ENCODE assay signal across 8 mouse cellular contexts in genomic region chr2:30363773-30364650, GRCm38 (mm10). TPM values are rescaled to one million over a fixed set of nuclear protein-coding genes. Genes with fewer than 3 reads are reported as not detected.
A peak's percentile ranks its signal among the peaks of the same experiment; 100 is the strongest.
DNase-seq lines count a peak whose midpoint lies in the region; ATAC-seq and TF ChIP-seq lines count a peak whose summit lies in the region.

Gene Miga2 (plus strand): TSS chr2:30364233.

- H3K27me3 ChIP-seq in C2C12 (ENCODE audit: control insufficient read depth, insufficient read depth, insufficient read length) = no peaks in the 10 kb centered on the region
- H3K27me3 ChIP-seq in erythroblast, embryonic 14.5 days (ENCODE audit: control insufficient read depth) = no peaks in the 10 kb centered on the region
- no peaks in the 10 kb centered on the region for H3K27me3 ChIP-seq in heart, embryonic 11.5 days (ENCODE audit: control insufficient read depth, insufficient read depth, low read length)
- no peaks in the 10 kb centered on the region for H3K27me3 ChIP-seq in kidney, embryonic 16.5 days (ENCODE audit: insufficient read depth, low read length)
- H3K27me3 ChIP-seq in liver, adult 2 months (ENCODE audit: control insufficient read depth, insufficient read depth, low read length) = no peaks in the 10 kb centered on the region
- H3K27me3 ChIP-seq in myocyte (ENCODE audit: control insufficient read depth, insufficient read depth, insufficient read length) = no peaks in the 10 kb centered on the region
- no peaks in the 10 kb centered on the region for H3K27me3 ChIP-seq in splenic B cell, adult 2 months (ENCODE audit: control insufficient read depth, insufficient read depth, low read length, poor library complexity, severe bottlenecking)

- H3K9ac ChIP-seq in heart, embryonic 11.5 days (ENCODE audit: low read depth, low read length) = peak within 1 kb of the TSS; percentile 90
- H3K9ac ChIP-seq in kidney, embryonic 16.5 days (replicated peaks; ENCODE audit: low read length) = peak within 1 kb of the TSS; percentile 76
- H3K9ac ChIP-seq in liver, adult 2 months (ENCODE audit: low read depth, low read length) = peak within 1 kb of the TSS; percentile 77

- H3K79me2 ChIP-seq in C2C12 (ENCODE audit: control insufficient read depth, insufficient read depth) (peaks cover 36% of the 10 kb centered on the region), myocyte (ENCODE audit: control insufficient read depth, insufficient read depth) (peaks cover 15% of the 10 kb centered on the region)
- peaks cover 14% of the 10 kb centered on the region; the same call in 1 of the 2 replicates for H3K79me2 ChIP-seq in liver, adult 2 months (ENCODE audit: control insufficient read depth, insufficient read depth, low read length)

- under 1% methylated on average over 54 of the region's 54 CpGs for WGBS in heart, embryonic 11.5 days (ENCODE audit: insufficient replicate concordance)
- WGBS in kidney, embryonic 16.5 days = under 1% methylated on average over 54 of the region's 54 CpGs
- under 1% methylated on average over 54 of the region's 54 CpGs for WGBS in liver, adult 2 months

- no peak for TF ChIP-seq CTCF in C2C12 (IDR thresholded peaks at IDR 0.05; ENCODE audit: control insufficient read depth, insufficient read depth, insufficient read length)
- no peak for TF ChIP-seq CTCF in brain, embryonic 14.5 days (IDR thresholded peaks at IDR 0.05; ENCODE audit: borderline replicate concordance, extremely low read depth, insufficient read depth, insufficient read length)
- no peak for TF ChIP-seq CTCF in liver, adult 2 months (IDR thresholded peaks at IDR 0.05; ENCODE audit: low read depth, low read length)

- peak; percentile 98 for ATAC-seq in heart, embryonic 11.5 days (replicated peaks; ENCODE audit: insufficient number of reproducible peaks, low FRiP score, low TSS enrichment)
- peak; percentile 99 for ATAC-seq in kidney, embryonic 16.5 days (ENCODE audit: low FRiP score, low TSS enrichment)

- peaks cover 4% of the 10 kb centered on the region for H3K9me3 ChIP-seq in erythroblast, embryonic 14.5 days (ENCODE audit: control insufficient read depth, low read length)
- H3K9me3 ChIP-seq in heart, embryonic 11.5 days (replicated peaks; ENCODE audit: control insufficient read depth, low read length) = no peaks in the 10 kb centered on the region; the same call in 1 of the 2 replicates
- no peaks in the 10 kb centered on the region for H3K9me3 ChIP-seq in kidney, embryonic 16.5 days (ENCODE audit: low read length)

- H3K4me2 ChIP-seq in heart, embryonic 11.5 days = peak within 1 kb of the TSS; percentile 85
- H3K4me2 ChIP-seq in kidney, embryonic 16.5 days (replicated peaks; ENCODE audit: low read depth, low read length) = peak within 1 kb of the TSS; percentile 85
- H3K4me2 ChIP-seq in myocyte (ENCODE audit: low read depth) = peak within 1 kb of the TSS; percentile 99

- TF ChIP-seq POLR2A in brain, embryonic 14.5 days (IDR thresholded peaks at IDR 0.05; ENCODE audit: borderline replicate concordance, extremely low read depth, insufficient read depth, insufficient read length, poor library complexity, severe bottlenecking) = no peak; the same call in 1 of the 2 replicates
- TF ChIP-seq POLR2A in liver, adult 2 months (IDR thresholded peaks at IDR 0.05; ENCODE audit: extremely low read depth, insufficient read depth, low read length) = peak; percentile 94
- TF ChIP-seq POLR2A in myocyte (IDR thresholded peaks at IDR 0.05; ENCODE audit: insufficient read length, low read depth) = peak; percentile 79

- H3K36me3 ChIP-seq in C2C12 (ENCODE audit: control insufficient read depth, insufficient read depth) (peaks cover 16% of the 10 kb centered on the region), myocyte (ENCODE audit: control insufficient read depth, insufficient read depth) (peaks cover 1% of the 10 kb centered on the region)
- H3K36me3 ChIP-seq in erythroblast, embryonic 14.5 days (ENCODE audit: control insufficient read depth) = peaks cover 26% of the 10 kb centered on the region
- H3K36me3 ChIP-seq in heart, embryonic 11.5 days (ENCODE audit: control insufficient read depth, insufficient read depth, low read length) = peaks cover 12% of the 10 kb centered on the region
- H3K36me3 ChIP-seq in kidney, embryonic 16.5 days (ENCODE audit: insufficient read depth, low read length) = peaks cover 20% of the 10 kb centered on the region
- peaks cover 13% of the 10 kb centered on the region; the same call in 1 of the 2 replicates for H3K36me3 ChIP-seq in liver, adult 2 months (ENCODE audit: control insufficient read depth, insufficient read depth, low read length)
- no peaks in the 10 kb centered on the region; the same call in 1 of the 2 replicates for H3K36me3 ChIP-seq in splenic B cell, adult 2 months (ENCODE audit: control insufficient read depth, insufficient read depth, low read length, poor library complexity, severe bottlenecking)

- peaks cover 34% of the 10 kb centered on the region for H3K4me1 ChIP-seq in erythroblast, embryonic 14.5 days (ENCODE audit: control insufficient read depth)
- peaks cover 15% of the 10 kb centered on the region for H3K4me1 ChIP-seq in heart, embryonic 11.5 days (ENCODE audit: control insufficient read depth, insufficient read depth, low read length)
- peaks cover 16% of the 10 kb centered on the region for H3K4me1 ChIP-seq in kidney, embryonic 16.5 days (ENCODE audit: insufficient read depth, low read length)
- H3K4me1 ChIP-seq in liver, adult 2 months (ENCODE audit: control insufficient read depth, insufficient read depth, low read length) = peaks cover 17% of the 10 kb centered on the region

- H3K4me3 ChIP-seq in C2C12 (ENCODE audit: insufficient read depth, poor library complexity, severe bottlenecking) (peak within 1 kb of the TSS; percentile 90), myocyte (peak within 1 kb of the TSS; percentile 67)
- H3K4me3 ChIP-seq in erythroblast, embryonic 14.5 days (replicated peaks) = peak within 1 kb of the TSS; percentile 84
- peak within 1 kb of the TSS; percentile 98 for H3K4me3 ChIP-seq in heart, embryonic 11.5 days (ENCODE audit: low read depth, low read length)
- peak within 1 kb of the TSS; percentile 66 for H3K4me3 ChIP-seq in kidney, embryonic 16.5 days (ENCODE audit: low read length)
- H3K4me3 ChIP-seq in liver, adult 2 months (ENCODE audit: insufficient read depth, low read depth, low read length) = peak within 1 kb of the TSS; percentile 75

- H3K27ac ChIP-seq in heart, embryonic 11.5 days (ENCODE audit: low read depth, low read length) = peak within 1 kb of the TSS; percentile 87
- peak within 1 kb of the TSS; percentile 57 for H3K27ac ChIP-seq in kidney, embryonic 16.5 days (ENCODE audit: low read length)
- H3K27ac ChIP-seq in liver, adult 2 months (replicated peaks; ENCODE audit: insufficient read depth, low read depth, low read length) = peak within 1 kb of the TSS; percentile 90

- peak; percentile 100 for DNase-seq in brain, embryonic 14.5 days (ENCODE audit: low read depth)
- DNase-seq in liver, adult 2 months (ENCODE audit: extremely low read depth, low read depth, low spot score) = peak; percentile 98
- DNase-seq in splenic B cell, adult 2 months (ENCODE audit: low read depth, low spot score) = peak; percentile 98

- H3K79me3 ChIP-seq in C2C12 (ENCODE audit: low read depth) = peaks cover 19% of the 10 kb centered on the region

- H3ac ChIP-seq in C2C12 (ENCODE audit: control insufficient read depth, insufficient read length, low read depth) (peak within 1 kb of the TSS; percentile 77), myocyte (ENCODE audit: control insufficient read depth, insufficient read length) (peak within 1 kb of the TSS; percentile 62)

TF ChIP-seq in C2C12, 6 proteins besides CTCF, POLR2A, EP300 and RAD21:
- peak; percentile 37 for TF ChIP-seq MYOD1 (IDR thresholded peaks at IDR 0.05; ENCODE audit: control insufficient read depth, insufficient read length, low read depth)
- no peak for TF ChIP-seq MYOG (IDR thresholded peaks at IDR 0.05; ENCODE audit: control insufficient read depth, extremely low read depth, insufficient read length)
- TF ChIP-seq CEBPB (IDR thresholded peaks at IDR 0.05; ENCODE audit: low read depth) = no peak
- peak; percentile 40 for TF ChIP-seq MAX (IDR thresholded peaks at IDR 0.05)
- no peak for TF ChIP-seq FOSL1 (IDR thresholded peaks at IDR 0.05; ENCODE audit: insufficient read depth, low read length, poor library complexity, severe bottlenecking)
- no peak for TF ChIP-seq USF1 (IDR thresholded peaks at IDR 0.05; ENCODE audit: low read depth)

TF ChIP-seq in myocyte, 11 proteins besides CTCF, POLR2A, EP300 and RAD21:
- peak; percentile 18 for TF ChIP-seq E2F4 (IDR thresholded peaks at IDR 0.05; ENCODE audit: insufficient read depth)
- TF ChIP-seq TCF12 (IDR thresholded peaks at IDR 0.05; ENCODE audit: insufficient read depth, poor library complexity, severe bottlenecking) = peak; percentile 17
- no peak for TF ChIP-seq CEBPB (IDR thresholded peaks at IDR 0.05; ENCODE audit: insufficient read depth, poor library complexity, severe bottlenecking)
- no peak for TF ChIP-seq USF1 (IDR thresholded peaks at IDR 0.05; ENCODE audit: low read depth)
- TF ChIP-seq REST (IDR thresholded peaks at IDR 0.05; ENCODE audit: insufficient read depth, insufficient read length) = no peak
- peak in 2 of 3 experiments; percentile 57 to 67 for TF ChIP-seq MYOG (IDR thresholded peaks at IDR 0.05; ENCODE audit: control insufficient read depth in 1 of 3, insufficient read depth in 1 of 3, insufficient read length in 2 of 3, low read depth in 2 of 3)
- peak; percentile 10 to 72 (median 71) for TF ChIP-seq MYOD1 (IDR thresholded peaks at IDR 0.05; ENCODE audit: control insufficient read depth in 1 of 3, insufficient read length in 2 of 3, low read depth in 2 of 3)
- peak; percentile 89 for TF ChIP-seq POLR2AphosphoS2 (IDR thresholded peaks at IDR 0.05; ENCODE audit: insufficient read length, low read depth)
- TF ChIP-seq MAX (IDR thresholded peaks at IDR 0.05; ENCODE audit: low read depth) = no peak
- no peak for TF ChIP-seq TCF3 (IDR thresholded peaks at IDR 0.05; ENCODE audit: insufficient read length, low read depth)
- TF ChIP-seq SRF (IDR thresholded peaks at IDR 0.05; ENCODE audit: control insufficient read depth, insufficient read length, low read depth) = peak; percentile 77
TF ChIP-seq in myocyte: peak in this region for 6.

RNA-seq across cellular contexts. Expression of gene Miga2, which starts in this region (rescaled TPM):
- 29.4 TPM for polyA plus RNA-seq in C2C12 (2012; fragmentation: generic; extraction: Trizol)
- 40.4 and 43.8 TPM in 2 replicates for polyA plus RNA-seq in brain, embryonic 14.5 days (2012; rRNA removed)
- 0.95 and 1.2 TPM in 2 replicates for polyA plus RNA-seq in erythroblast, embryonic 14.5 days (2012)
- polyA plus RNA-seq in heart, embryonic 11.5 days (2014; fragmentation: Nextera tagmentation; extraction: Ambion mirVana) = 22.2 and 22.9 TPM in 2 replicates
- 32.0 and 34.9 TPM in 2 replicates for polyA plus RNA-seq in kidney, embryonic 16.5 days (2015; fragmentation: Nextera tagmentation; extraction: Ambion mirVana)
- 30.7 and 37.2 TPM in 2 replicates for total RNA-seq in liver, adult 2 months (2014; rRNA removed)
- polyA plus RNA-seq in liver, adult 2 months (2012; rRNA removed) = 46.5 and 52.2 TPM in 2 replicates
- polyA plus RNA-seq in myocyte (2012; fragmentation: generic; extraction: Trizol) = 13.6 TPM

Comparison
In these comparisons a context has a peak if more than half of its experiments do, and no peak if none do; other contexts are left out.
1. Peak in every context shown above with its lines: DNase-seq, ATAC-seq, H3K4me3 ChIP-seq and H3K27ac ChIP-seq.